Mouse (Mus musculus): ENCODE data around the gene Hist1h2bm. TPM values are rescaled to one million over a fixed set of nuclear protein-coding genes. Genes with fewer than 3 reads are reported as not detected.
"Not testable (repeated sequence)": the region's sequence is repeated elsewhere in the genome, so short reads cannot be mapped to it uniquely, and the experiment has no call there.

The Hist1h2bm gene
- polyA plus RNA-seq, 1 experiment from 2014 or later: 3.9 TPM

DNA sequence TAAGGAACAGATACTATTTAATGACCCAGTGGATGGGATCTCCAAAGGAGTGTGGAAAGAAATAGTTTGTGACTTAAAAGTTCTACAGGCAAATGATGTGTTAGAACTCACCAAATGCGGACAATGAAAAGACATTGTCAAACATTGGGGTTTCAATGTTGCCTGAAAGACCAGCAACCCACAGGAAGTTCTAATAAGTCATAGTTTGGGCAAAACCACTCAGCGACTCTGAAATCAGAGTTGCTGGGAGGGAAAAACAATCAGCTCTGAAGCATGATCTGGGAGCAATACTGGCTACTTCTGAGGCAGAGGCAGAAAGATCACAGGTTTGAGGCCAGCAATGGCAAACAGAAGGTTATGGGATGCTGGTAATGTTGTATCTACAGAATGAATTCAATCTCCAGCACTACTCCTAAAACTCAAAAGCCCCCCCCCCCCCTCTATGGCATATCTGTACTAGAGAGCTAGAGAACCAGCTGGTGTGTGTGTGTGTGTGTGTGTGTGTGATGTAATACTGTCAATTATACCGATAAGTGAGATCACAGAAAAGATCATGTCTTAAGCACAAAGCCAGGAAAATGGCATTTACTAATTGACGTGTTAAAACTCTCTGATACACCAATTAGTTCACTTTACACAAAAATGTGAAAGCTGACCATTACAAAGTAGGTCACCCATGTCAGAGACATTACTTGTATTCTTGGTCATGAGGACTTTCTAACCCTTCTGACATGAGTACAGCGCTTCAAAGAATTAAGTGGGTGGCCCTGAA lies 27.7 kb downstream of the Hist1h2bm start:
- WGBS: 3% methylated on average over 5 of the region's 5 CpGs
- H3K4me1 ChIP-seq (ENCODE audit: control insufficient read depth, insufficient read depth, low read length): peaks cover 26% of the 10 kb centered on the region
- DNase-seq (ENCODE audit: low spot score): peak; percentile 66

DNA sequence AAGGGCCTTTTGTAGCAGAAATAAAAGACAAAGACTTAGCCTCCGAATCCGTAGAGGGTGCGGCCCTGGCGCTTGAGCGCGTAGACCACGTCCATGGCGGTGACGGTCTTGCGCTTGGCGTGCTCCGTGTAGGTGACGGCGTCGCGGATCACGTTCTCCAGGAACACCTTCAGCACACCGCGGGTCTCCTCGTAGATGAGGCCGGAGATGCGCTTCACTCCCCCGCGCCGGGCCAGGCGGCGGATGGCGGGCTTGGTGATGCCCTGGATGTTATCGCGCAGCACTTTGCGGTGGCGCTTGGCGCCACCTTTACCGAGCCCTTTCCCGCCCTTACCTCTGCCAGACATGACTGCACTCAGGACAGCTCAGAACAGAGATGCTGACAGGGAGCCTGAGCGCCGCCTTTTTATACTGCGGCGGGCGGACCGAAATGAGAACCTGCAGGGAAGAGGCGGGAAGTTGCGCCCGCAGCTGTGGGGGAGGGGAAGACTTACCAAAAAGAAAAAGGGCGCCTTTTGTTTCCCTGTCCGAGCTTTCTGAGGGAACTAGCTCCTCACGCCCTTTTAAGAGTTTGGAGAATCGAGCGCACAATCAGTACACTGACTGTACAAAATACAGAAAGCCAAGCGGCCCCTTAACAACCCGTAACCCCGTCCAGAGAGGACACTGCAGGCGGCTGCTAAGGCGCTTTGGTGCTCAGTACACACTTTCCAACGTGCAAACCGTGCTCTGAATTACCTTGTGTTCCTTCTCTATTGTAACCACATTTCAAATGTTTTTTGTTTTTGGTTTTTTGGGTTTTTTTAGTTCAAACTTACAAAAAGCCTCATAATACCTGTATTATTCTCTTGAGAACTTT lies 28.5 kb downstream of the Hist1h2bm start, which contains the start of gene Hist1h4k:
Gene Hist1h4k, minus strand, starts transcription at position 347 of the 859 bp plus-strand sequence.
- DNase-seq (ENCODE audit: low spot score): peak; percentile 96
- Histone ChIP-seq H3K4me1 (ENCODE audit: control insufficient read depth, insufficient read depth, low read length) (peaks cover 26% of the 10 kb centered on the region), H3K9ac (ENCODE audit: low read length) (peak within 1 kb of the TSS; percentile 70), H3K27ac (ENCODE audit: low read depth, low read length) (peak within 1 kb of the TSS; percentile 91), H3K4me3 (ENCODE audit: low read depth, low read length) (peak within 1 kb of the TSS; percentile 54), H3K4me2 (ENCODE audit: low read length) (peak within 1 kb of the TSS; percentile 83)
- ATAC-seq: peak; percentile 85
- under 1% methylated on average over 39 of the region's 56 CpGs for WGBS
- H3K27me3 ChIP-seq (replicated peaks; ENCODE audit: control insufficient read depth, insufficient read depth, low read length); H3K36me3 ChIP-seq (ENCODE audit: control insufficient read depth, insufficient read depth, low read length); H3K9me3 ChIP-seq (replicated peaks; ENCODE audit: control insufficient read depth, low read length): not testable (repeated sequence)

More for the DNA sequence above, 27.7 kb downstream of the Hist1h2bm start:
- ATAC-seq: no peak
- Histone ChIP-seq H3K9ac (ENCODE audit: low read length) (peak overlapping the region; percentile 70), H3K27me3 (replicated peaks; ENCODE audit: control insufficient read depth, insufficient read depth, low read length) (no peaks in the 10 kb centered on the region), H3K9me3 (replicated peaks; ENCODE audit: control insufficient read depth, low read length) (no peaks in the 10 kb centered on the region), H3K36me3 (ENCODE audit: control insufficient read depth, insufficient read depth, low read length) (no peaks in the 10 kb centered on the region), H3K4me2 (ENCODE audit: low read length) (peak overlapping the region; percentile 83), H3K4me3 (ENCODE audit: low read depth, low read length) (peak overlapping the region; percentile 54), H3K27ac (ENCODE audit: low read depth, low read length) (peak overlapping the region; percentile 91)

DNA sequence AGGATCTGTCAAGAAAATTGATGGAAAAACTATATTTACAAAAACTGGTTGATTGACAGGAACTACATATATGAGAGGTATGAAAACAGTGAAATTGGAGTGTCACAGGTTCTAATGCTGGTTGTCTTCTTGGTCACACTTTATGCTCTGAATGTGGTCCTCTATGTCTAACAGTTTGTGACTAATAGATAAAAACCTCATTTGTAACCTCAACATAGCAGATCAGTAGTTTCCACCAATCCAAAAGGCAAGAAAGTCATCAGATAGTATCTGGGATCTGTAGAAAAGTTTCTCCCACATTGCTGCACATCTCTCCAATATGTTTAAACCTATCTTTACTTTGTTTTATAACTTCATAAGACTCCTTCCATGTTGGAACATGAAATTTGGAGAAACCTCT lies 29.6 kb downstream of the Hist1h2bm start:
- H3K27me3 ChIP-seq (replicated peaks; ENCODE audit: control insufficient read depth, insufficient read depth, low read length): no peaks in the 10 kb centered on the region
- DNase-seq (ENCODE audit: low spot score) (no peak), ATAC-seq (no peak)
- H3K4me1 ChIP-seq (ENCODE audit: control insufficient read depth, insufficient read depth, low read length): peaks cover 26% of the 10 kb centered on the region
- no peaks in the 10 kb centered on the region for H3K9me3 ChIP-seq (replicated peaks; ENCODE audit: control insufficient read depth, low read length)
- H3K9ac ChIP-seq (ENCODE audit: low read length): no peak overlapping the region
- peak overlapping the region; percentile 91; the same call in 1 of the 2 replicates for H3K27ac ChIP-seq (ENCODE audit: low read depth, low read length)
- no peaks in the 10 kb centered on the region for H3K36me3 ChIP-seq (ENCODE audit: control insufficient read depth, insufficient read depth, low read length)
- H3K4me2 ChIP-seq (ENCODE audit: low read length): no peak overlapping the region
- H3K4me3 ChIP-seq (ENCODE audit: low read depth, low read length): no peak overlapping the region

GRCm38 (mm10) chr13:21751827-21752226 lies 30.0 kb downstream of the Hist1h2bm start:
- WGBS: 76% methylated on average over 3 of the region's 3 CpGs
- Histone ChIP-seq H3K4me1 (ENCODE audit: control insufficient read depth, insufficient read depth, low read length) (peaks cover 26% of the 10 kb centered on the region), H3K36me3 (ENCODE audit: control insufficient read depth, insufficient read depth, low read length) (no peaks in the 10 kb centered on the region), H3K4me3 (ENCODE audit: low read depth, low read length) (no peak overlapping the region), H3K9me3 (replicated peaks; ENCODE audit: control insufficient read depth, low read length) (no peaks in the 10 kb centered on the region), H3K27me3 (replicated peaks; ENCODE audit: control insufficient read depth, insufficient read depth, low read length) (no peaks in the 10 kb centered on the region), H3K4me2 (ENCODE audit: low read length) (peak overlapping the region; percentile 77; the same call in 1 of the 2 replicates), H3K9ac (ENCODE audit: low read length) (no peak overlapping the region), H3K27ac (ENCODE audit: low read depth, low read length) (peak overlapping the region; percentile 91)
- DNase-seq (ENCODE audit: low spot score) (no peak), ATAC-seq (no peak)

- 42% methylated on average over 3 of the region's 3 CpGs for WGBS
Observed at GRCm38 (mm10) chr13:21752356-21752755, 30.5 kb downstream of the Hist1h2bm start.

GRCm38 (mm10) chr13:21753051-21753523 lies 31.2 kb downstream of the Hist1h2bm start:
- Histone ChIP-seq H3K9ac (ENCODE audit: low read length) (peak overlapping the region; percentile 68), H3K27ac (ENCODE audit: low read depth, low read length) (peak overlapping the region; percentile 91), H3K36me3 (ENCODE audit: control insufficient read depth, insufficient read depth, low read length) (no peaks in the 10 kb centered on the region), H3K4me3 (ENCODE audit: low read depth, low read length) (peak overlapping the region; percentile 39), H3K27me3 (replicated peaks; ENCODE audit: control insufficient read depth, insufficient read depth, low read length) (no peaks in the 10 kb centered on the region), H3K9me3 (replicated peaks; ENCODE audit: control insufficient read depth, low read length) (no peaks in the 10 kb centered on the region), H3K4me2 (ENCODE audit: low read length) (peak overlapping the region; percentile 77), H3K4me1 (ENCODE audit: control insufficient read depth, insufficient read depth, low read length) (peaks cover 21% of the 10 kb centered on the region)
- WGBS: under 1% methylated on average over 10 of the region's 10 CpGs
- DNase-seq (ENCODE audit: low spot score): peak; percentile 24
- ATAC-seq: no peak

More at GRCm38 (mm10) chr13:21752356-21752755, 30.5 kb downstream of the Hist1h2bm start:
- no peak overlapping the region for H3K4me3 ChIP-seq (ENCODE audit: low read depth, low read length)
- peak overlapping the region; percentile 91 for H3K27ac ChIP-seq (ENCODE audit: low read depth, low read length)
- DNase-seq (ENCODE audit: low spot score) (no peak), ATAC-seq (no peak)
- H3K9me3 ChIP-seq (replicated peaks; ENCODE audit: control insufficient read depth, low read length): no peaks in the 10 kb centered on the region
- peak overlapping the region; percentile 77 for H3K4me2 ChIP-seq (ENCODE audit: low read length)
- H3K4me1 ChIP-seq (ENCODE audit: control insufficient read depth, insufficient read depth, low read length): peaks cover 24% of the 10 kb centered on the region
- H3K36me3 ChIP-seq (ENCODE audit: control insufficient read depth, insufficient read depth, low read length): no peaks in the 10 kb centered on the region
- H3K9ac ChIP-seq (ENCODE audit: low read length): peak overlapping the region; percentile 18; the same call in 1 of the 2 replicates
- no peaks in the 10 kb centered on the region for H3K27me3 ChIP-seq (replicated peaks; ENCODE audit: control insufficient read depth, insufficient read depth, low read length)

- H3K9ac ChIP-seq (ENCODE audit: low read length): peak within 1 kb of the TSS; percentile 68
- H3K36me3 ChIP-seq (ENCODE audit: control insufficient read depth, insufficient read depth, low read length); H3K9me3 ChIP-seq (replicated peaks; ENCODE audit: control insufficient read depth, low read length); H3K27me3 ChIP-seq (replicated peaks; ENCODE audit: control insufficient read depth, insufficient read depth, low read length): not testable (repeated sequence)
- peaks cover 17% of the 10 kb centered on the region for H3K4me1 ChIP-seq (ENCODE audit: control insufficient read depth, insufficient read depth, low read length)
- peak within 1 kb of the TSS; percentile 77 for H3K4me2 ChIP-seq (ENCODE audit: low read length)
- peak within 1 kb of the TSS; percentile 39 for H3K4me3 ChIP-seq (ENCODE audit: low read depth, low read length)
- 0% methylated on average over 38 of the region's 50 CpGs for WGBS
- H3K27ac ChIP-seq (ENCODE audit: low read depth, low read length): peak within 1 kb of the TSS; percentile 91
- DNase-seq (ENCODE audit: low spot score) (peak; percentile 99), ATAC-seq (peak; percentile 94)
Observed at GRCm38 (mm10) chr13:21753524-21754285, 31.9 kb downstream of the Hist1h2bm start, which contains the start of the genes Hist1h2ak and Hist1h2bn. Gene Hist1h2ak (minus strand): TSS chr13:21753827. Gene Hist1h2bn (plus strand): TSS chr13:21754123.

DNA sequence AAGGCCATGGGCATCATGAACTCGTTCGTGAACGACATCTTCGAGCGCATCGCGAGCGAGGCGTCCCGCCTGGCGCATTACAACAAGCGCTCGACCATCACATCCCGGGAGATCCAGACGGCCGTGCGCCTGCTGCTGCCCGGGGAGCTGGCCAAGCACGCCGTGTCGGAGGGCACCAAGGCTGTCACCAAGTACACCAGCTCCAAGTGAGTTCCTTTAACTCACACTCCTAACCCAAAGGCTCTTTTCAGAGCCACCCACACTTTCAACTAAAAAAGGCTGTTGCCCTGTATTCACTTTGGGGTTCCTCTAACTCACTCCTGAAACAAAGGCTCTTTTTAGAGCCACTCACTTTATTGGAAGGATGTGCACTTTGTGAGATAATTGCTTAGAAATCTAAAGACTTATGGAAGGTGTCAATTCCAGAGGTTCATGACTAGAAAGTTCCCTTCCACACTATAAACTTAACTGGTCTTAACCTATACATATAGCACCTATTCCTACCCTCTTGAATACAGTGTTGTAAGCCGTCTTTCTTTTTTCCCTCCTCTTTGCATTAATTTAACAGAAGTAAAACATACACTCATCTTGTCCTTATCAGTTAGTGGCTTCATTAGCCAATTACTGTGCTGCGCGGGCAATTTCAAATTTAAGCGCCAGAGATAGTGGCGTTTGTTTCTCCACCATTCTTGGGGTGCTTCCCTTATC lies 32.6 kb downstream of the Hist1h2bm start:
- WGBS: 0% methylated on average over 21 of the region's 26 CpGs
- H3K4me1 ChIP-seq (ENCODE audit: control insufficient read depth, insufficient read depth, low read length); H3K36me3 ChIP-seq (ENCODE audit: control insufficient read depth, insufficient read depth, low read length); H3K27me3 ChIP-seq (replicated peaks; ENCODE audit: control insufficient read depth, insufficient read depth, low read length); H3K9me3 ChIP-seq (replicated peaks; ENCODE audit: control insufficient read depth, low read length); ATAC-seq: not testable (repeated sequence)
- Histone ChIP-seq H3K9ac (ENCODE audit: low read length) (peak overlapping the region; percentile 64), H3K27ac (ENCODE audit: low read depth, low read length) (peak overlapping the region; percentile 86), H3K4me3 (ENCODE audit: low read depth, low read length) (peak overlapping the region; percentile 39), H3K4me2 (ENCODE audit: low read length) (peak overlapping the region; percentile 77)
- DNase-seq (ENCODE audit: low spot score): peak; percentile 78
